ENCODE assay signal across 8 mouse cellular contexts in genomic region chr3:19904446-19905275, GRCm38 (mm10). TPM values are rescaled to one million over a fixed set of nuclear protein-coding genes. Genes with fewer than 3 reads are reported as not detected.
A peak's percentile ranks its signal among the peaks of the same experiment; 100 is the strongest.
DNase-seq lines count a peak whose midpoint lies in the region; TF ChIP-seq lines count a peak whose summit lies in the region.
"Had no signal": no experiment of that assay in that cellular context is flagged by ENCODE, and none has a peak within 500 bp of the region (broad histone marks: within the 10 kb centered on the region; RNA-seq: fewer than 3 reads in every experiment).

No protein-coding gene starts in this region.

- peak; percentile 75 for DNase-seq in ES-CJ7 (ENCODE audit: low read depth, low spot score)
- peak; percentile 63 for DNase-seq in adrenal gland, postnatal 10 days
- peak; percentile 15 for DNase-seq in fibroblast of lung, adult 2 months (ENCODE audit: low read depth)
- DNase-seq in hindbrain, embryonic 10.5 days (ENCODE audit: low spot score) = peak; percentile 61
- peak; percentile 42 to 56 for DNase-seq in layer of hippocampus, adult 2 months (ENCODE audit: low spot score in 2 of 2)
- peak; percentile 55 for DNase-seq in lung, postnatal 25 days (ENCODE audit: low spot score)
- peak; percentile 29 for DNase-seq in retina, postnatal 7 days (ENCODE audit: low read depth, low spot score)

- no peaks in the 10 kb centered on the region for H3K27me3 ChIP-seq in hindbrain, embryonic 10.5 days (ENCODE audit: insufficient read depth, poor library complexity, severe bottlenecking)
- H3K27me3 ChIP-seq: heart, embryonic 13.5 days had no signal

- WGBS in hindbrain, embryonic 10.5 days = 30% methylated on average over 5 of the region's 5 CpGs

- H3K9me3 ChIP-seq in hindbrain, embryonic 10.5 days = no peaks in the 10 kb centered on the region
- H3K9me3 ChIP-seq: heart, embryonic 13.5 days had no signal

- H3K36me3 ChIP-seq in hindbrain, embryonic 10.5 days = peaks cover 13% of the 10 kb centered on the region; the same call in 1 of the 2 replicates

- no peaks in the 10 kb centered on the region for H3K4me1 ChIP-seq in hindbrain, embryonic 10.5 days (replicated peaks)

- no peak overlapping the region for H3K4me3 ChIP-seq in hindbrain, embryonic 10.5 days
- H3K4me3 ChIP-seq in layer of hippocampus, adult 2 months = no peak overlapping the region
- H3K4me3 ChIP-seq: heart, embryonic 13.5 days had no signal

- no peak overlapping the region for H3K27ac ChIP-seq in hindbrain, embryonic 10.5 days
- no peak overlapping the region for H3K27ac ChIP-seq in layer of hippocampus, adult 2 months
- H3K27ac ChIP-seq: heart, embryonic 13.5 days had no signal

- TF ChIP-seq CTCF in layer of hippocampus, adult 2 months (conservative IDR thresholded peaks at IDR 0.05) = peak; percentile 81

RNA-seq across cellular contexts. Expression of gene Cp, which starts 52.2 kb away (rescaled TPM):
- total RNA-seq in adrenal gland, postnatal 10 days (2021) = 100 to 1,000 TPM; 107 to 225 TPM
- polyA plus RNA-seq in hindbrain, embryonic 10.5 days (2016; fragmentation: Nextera tagmentation; extraction: Ambion mirVana) = 5.6 and 11.4 TPM in 2 replicates
- total RNA-seq in layer of hippocampus, adult 2 months (2021) = 10 to 100 TPM in 1 of 2 experiments, 1 to 10 TPM in 1; 7.7 to 10.9 TPM

Comparison
In these comparisons a context has a peak if more than half of its experiments do, and no peak if none do; other contexts are left out.
1. DNase-seq: peak in every context shown above with its lines; median percentile 75 in ES-CJ7; 63 in adrenal gland, postnatal 10 days; 61 in hindbrain, embryonic 10.5 days; 55 in lung, postnatal 25 days; 49 in layer of hippocampus, adult 2 months; 29 in retina, postnatal 7 days; 15 in fibroblast of lung, adult 2 months.
2. RNA of gene Cp, which starts 52.2 kb away (total RNA-seq): 107 to 225 TPM in adrenal gland, postnatal 10 days; 7.7 to 10.9 TPM in layer of hippocampus, adult 2 months; every median in the first group is over 4 times any median in the second.